Mouse (Mus musculus) liver, adult 2 months (tissue): ENCODE measurements at regions not wholly inside any gene's neighbourhood (a gene's known extent, or its start where the extent isn't known, plus 50 kb on each side); places are given as distances from the start of the nearest gene placed in this dataset.
"Not testable (repeated sequence)": the region's sequence is repeated elsewhere in the genome, so short reads cannot be mapped to it uniquely, and the experiment has no call there.

Source experiments
- DNase-seq: peaks from one replicate; pipeline ENCODE4 v3.0.0-alpha.2; 2011; ENCODE audit warnings: low read depth, low spot score; ENCODE audit errors: extremely low read depth
- H3K27ac ChIP-seq: fragments of 200-500 bp; replicated peaks from 2 replicates; pipeline ENCODE4 v1.5.1; 2012; ENCODE audit warnings: low read depth, mild to moderate bottlenecking, control low read depth, inconsistent platforms, low read length; ENCODE audit not compliant: insufficient read depth
- H3K27me3 ChIP-seq: fragments of 200-500 bp; 2 replicates; pipeline ENCODE4 v1.6.1; 2012; ENCODE audit warnings: mild to moderate bottlenecking, moderate library complexity, low read length, inconsistent platforms; ENCODE audit not compliant: control insufficient read depth, insufficient read depth
- H3K36me3 ChIP-seq: fragments of 200-500 bp; 2 replicates; pipeline ENCODE4 v1.6.1; 2012; ENCODE audit warnings: low read length, inconsistent platforms; ENCODE audit not compliant: control insufficient read depth, insufficient read depth
- H3K4me1 ChIP-seq: fragments of 200-500 bp; 2 replicates; pipeline ENCODE4 v1.6.1; 2011; ENCODE audit warnings: low read length; ENCODE audit not compliant: control insufficient read depth, insufficient read depth
- H3K4me3 ChIP-seq: fragments of 200-500 bp; 2 replicates; pipeline ENCODE4 v1.5.1; 2011; ENCODE audit warnings: low read depth, mild to moderate bottlenecking, control low read depth, low read length, moderate library complexity; ENCODE audit not compliant: insufficient read depth
- H3K79me2 ChIP-seq: fragments of 200-500 bp; 2 replicates; pipeline ENCODE4 v1.6.1; 2012; ENCODE audit warnings: inconsistent platforms, mild to moderate bottlenecking, low read length, moderate library complexity; ENCODE audit not compliant: control insufficient read depth, insufficient read depth
- H3K9ac ChIP-seq: fragments of 200-500 bp; 2 replicates; pipeline ENCODE4 v1.6.1; 2012; ENCODE audit warnings: low read depth, mild to moderate bottlenecking, control low read depth, inconsistent platforms, low read length
- CTCF ChIP-seq: fragments of 200-500 bp; IDR thresholded peaks from 2 replicates; pipeline ENCODE4 v1.5.1; 2011; ENCODE audit warnings: low read depth, low read length, control low read depth
- POLR2A ChIP-seq: fragments of 200-500 bp; IDR thresholded peaks from 2 replicates; pipeline ENCODE4 v1.6.1; 2011; ENCODE audit warnings: low read length, control low read depth; ENCODE audit not compliant: insufficient read depth; ENCODE audit errors: extremely low read depth
- WGBS: fragments of 180-500 bp; shearing (Covaris S2); methylation state at CpG from one replicate; pipeline ENCODE4 v1.1.7; 2018; 5-methylcytosine and 5-hydroxymethylcytosine counted together

DNA sequence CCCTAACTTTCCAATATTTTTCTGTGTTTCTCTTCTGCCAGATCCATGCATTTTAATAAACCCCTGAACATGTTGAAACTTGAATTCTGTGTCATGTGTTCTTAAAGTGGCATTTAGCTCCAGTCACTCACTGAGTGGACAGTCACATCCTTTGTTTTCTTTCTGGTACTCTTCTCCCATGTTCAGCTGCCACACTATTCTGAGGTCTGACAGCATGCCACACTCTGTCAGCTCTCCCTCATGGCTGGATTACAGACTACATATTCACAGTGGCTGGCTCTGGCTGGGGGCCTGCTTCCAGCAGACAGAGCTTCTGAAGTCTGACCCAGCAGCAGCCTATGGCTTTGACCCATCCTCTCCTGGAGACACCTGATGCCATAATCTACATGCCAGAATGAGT lies 73.4 kb upstream of the Arhgap42 start:
- H3K79me2 ChIP-seq, result no peaks in the 10 kb centered on the region
- TF ChIP-seq POLR2A, result no peak
- no peak for TF ChIP-seq CTCF
- no peak overlapping the region for H3K9ac ChIP-seq
- no peaks in the 10 kb centered on the region for H3K27me3 ChIP-seq
- no peak overlapping the region for H3K4me3 ChIP-seq
- H3K4me1 ChIP-seq, result no peaks in the 10 kb centered on the region
- no peak for DNase-seq
- H3K36me3 ChIP-seq, result no peaks in the 10 kb centered on the region
- H3K27ac ChIP-seq, result no peak overlapping the region

- H3K27ac ChIP-seq, result no peak overlapping the region
- TF ChIP-seq POLR2A (no peak), CTCF (no peak)
- H3K4me3 ChIP-seq, result no peak overlapping the region
- no peak overlapping the region for H3K9ac ChIP-seq
- no peak for DNase-seq
- no peaks in the 10 kb centered on the region for H3K36me3 ChIP-seq
- no peaks in the 10 kb centered on the region for H3K79me2 ChIP-seq
- WGBS, result 84% methylated on average over 1 of the region's 2 CpGs
- no peaks in the 10 kb centered on the region for H3K4me1 ChIP-seq
- no peaks in the 10 kb centered on the region for H3K27me3 ChIP-seq
Observed at GRCm38 (mm10) chr9:9311627-9312265, 72.8 kb upstream of the Arhgap42 start.

DNA sequence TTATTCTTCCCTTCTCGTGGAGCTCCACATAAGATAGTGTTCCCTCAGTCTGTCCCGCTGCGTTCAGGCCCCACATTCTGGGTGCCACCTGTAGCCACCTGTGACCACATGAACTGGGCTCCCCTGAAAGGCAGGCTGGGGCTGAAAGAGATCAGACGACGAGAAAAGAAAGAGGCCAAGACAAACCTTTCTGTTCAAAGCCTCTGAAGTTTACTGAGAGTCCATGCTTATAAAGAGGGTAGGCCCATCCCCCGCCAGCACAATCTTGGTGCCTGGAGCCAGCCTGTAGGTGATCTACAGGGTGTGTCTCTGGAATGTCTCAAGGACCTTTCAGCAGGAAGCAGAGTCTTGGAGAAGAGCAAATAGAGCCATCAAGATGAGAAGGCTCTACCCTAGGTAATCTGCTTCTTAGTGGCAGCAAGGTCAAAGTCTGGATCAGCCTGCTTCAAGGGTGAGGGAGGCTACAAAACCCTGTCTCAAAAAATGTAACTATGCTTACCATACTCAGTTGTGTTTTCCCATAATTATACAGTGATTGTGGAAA lies 72.2 kb upstream of the Arhgap42 start:
- H3K4me1 ChIP-seq, H3K36me3 ChIP-seq, DNase-seq, H3K4me3 ChIP-seq, H3K27me3 ChIP-seq, H3K9ac ChIP-seq, H3K79me2 ChIP-seq, H3K27ac ChIP-seq: not testable (repeated sequence)
- WGBS, result 75% methylated on average over 6 of the region's 6 CpGs

DNA sequence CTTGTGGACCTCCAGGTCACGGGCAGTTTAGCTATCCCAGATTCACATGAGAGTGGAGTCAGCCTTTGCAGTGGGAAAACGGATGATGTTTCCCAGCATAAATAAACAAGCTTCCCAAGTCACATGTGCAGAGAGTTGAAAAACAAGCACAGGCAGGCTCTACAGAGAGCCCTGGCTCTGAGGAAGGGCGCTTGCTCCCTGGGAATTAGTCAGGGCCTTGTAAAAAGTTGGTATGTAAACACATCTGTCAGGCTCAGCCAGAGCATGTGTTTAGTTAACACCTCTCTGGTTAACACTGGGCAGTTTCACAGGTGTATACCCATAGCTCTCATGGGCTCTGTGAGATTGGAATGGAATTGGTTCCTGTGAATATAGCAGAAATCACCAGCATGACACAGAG lies 51.9 kb upstream of the Arhgap42 start:
- Histone ChIP-seq H3K9ac (no peak overlapping the region), H3K27me3 (no peaks in the 10 kb centered on the region), H3K4me1 (no peaks in the 10 kb centered on the region), H3K4me3 (no peak overlapping the region), H3K27ac (no peak overlapping the region), H3K36me3 (no peaks in the 10 kb centered on the region), H3K79me2 (no peaks in the 10 kb centered on the region)
- 47% methylated on average over 3 of the region's 3 CpGs for WGBS
- no peak for DNase-seq
- TF ChIP-seq CTCF (no peak), POLR2A (no peak)

DNA sequence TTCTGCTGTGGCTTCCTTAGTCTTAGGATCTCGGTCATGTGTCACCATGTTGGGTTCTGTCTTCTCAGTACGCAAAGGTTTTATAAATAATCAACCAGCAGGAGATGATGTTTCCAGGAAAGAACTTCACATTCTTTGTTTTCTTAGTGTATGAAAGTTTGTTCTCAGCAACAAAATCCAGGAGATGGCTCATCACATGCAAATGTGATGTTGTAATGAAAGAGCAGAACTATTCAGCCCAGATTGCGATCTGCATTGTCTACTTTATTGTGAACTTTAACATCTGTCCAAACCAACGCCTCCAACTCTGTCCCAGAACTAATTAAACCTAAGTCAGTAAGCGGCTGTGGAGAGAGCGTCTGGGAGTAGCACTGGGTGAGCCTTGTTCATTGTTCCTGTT lies 50.7 kb upstream of the Arhgap42 start:
- H3K27ac ChIP-seq, result no peak overlapping the region
- H3K36me3 ChIP-seq, result no peaks in the 10 kb centered on the region
- H3K4me3 ChIP-seq, result no peak overlapping the region
- no peaks in the 10 kb centered on the region for H3K27me3 ChIP-seq
- TF ChIP-seq CTCF, result no peak
- TF ChIP-seq POLR2A, result no peak
- no peak for DNase-seq
- H3K9ac ChIP-seq, result no peak overlapping the region
- no peaks in the 10 kb centered on the region for H3K79me2 ChIP-seq
- 78% methylated on average over 6 of the region's 6 CpGs for WGBS
- H3K4me1 ChIP-seq, result no peaks in the 10 kb centered on the region
